Mouse (Mus musculus) forebrain, embryonic 16.5 days (tissue): Measurements from ENCODE around the gene Angptl1. TPM values are rescaled to one million over a fixed set of nuclear protein-coding genes. Genes with fewer than 3 reads are reported as not detected.
A peak's percentile ranks its signal among the peaks of the same experiment; 100 is the strongest.

Source experiments
- ATAC-seq: fragments of 200-750 bp; cut with Nextera tagmentation; 2 replicates; pipeline ENCODE4 v1.8.0; 2017; ENCODE audit warnings: mild to moderate bottlenecking, moderate library complexity
- H3K27ac ChIP-seq: fragments of 300-500 bp; sonication (generic); 2 replicates; pipeline ENCODE4 v1.5.1; 2014; ENCODE audit warnings: low read length, control low read depth
- H3K27me3 ChIP-seq: fragments of 300-500 bp; sonication (generic); replicated peaks from 2 replicates; pipeline ENCODE4 v1.6.1; 2014; ENCODE audit warnings: low read length; ENCODE audit not compliant: control insufficient read depth, insufficient read depth
- H3K36me3 ChIP-seq: fragments of 300-500 bp; sonication (generic); 2 replicates; pipeline ENCODE4 v1.6.1; 2014; ENCODE audit not compliant: control insufficient read depth, insufficient read depth
- H3K4me1 ChIP-seq: fragments of 300-500 bp; sonication (generic); replicated peaks from 2 replicates; pipeline ENCODE4 v1.6.1; 2014; ENCODE audit warnings: low read length; ENCODE audit not compliant: control insufficient read depth, insufficient read depth
- H3K4me2 ChIP-seq: fragments of 300-500 bp; sonication (generic); 2 replicates; pipeline ENCODE4 v1.6.1; 2014; ENCODE audit warnings: mild to moderate bottlenecking, low read length, control low read depth
- H3K4me3 ChIP-seq: fragments of 300-500 bp; sonication (generic); replicated peaks from 2 replicates; pipeline ENCODE4 v1.5.1; 2014; ENCODE audit warnings: mild to moderate bottlenecking, low read length, control low read depth
- H3K9ac ChIP-seq: fragments of 300-500 bp; sonication (generic); replicated peaks from 2 replicates; pipeline ENCODE4 v1.6.1; 2014; ENCODE audit warnings: low read depth, low read length, control low read depth
- H3K9me3 ChIP-seq: fragments of 300-500 bp; sonication (generic); 2 replicates; pipeline ENCODE4 v1.6.1; 2016; ENCODE audit warnings: low read length; ENCODE audit not compliant: control insufficient read depth
- WGBS: fragments of 180-500 bp; shearing (Covaris S2); extraction: QIAGEN DNeasy Blood & Tissue Kit; methylation state at CpG from one replicate; pipeline ENCODE4 v1.1.7; 2014; 5-methylcytosine and 5-hydroxymethylcytosine counted together
- polyA plus RNA-seq: library from polyadenylated mRNA; unstranded; fragments of >200 nt; fragmentation: Nextera tagmentation; extraction: Ambion mirVana; gene quantifications from 2 replicates; pipeline ENCODE4 v1.2.1, GENCODE M21; 2015

Angptl1 gene
- polyA plus RNA-seq, 1 experiment from 2014 or later: 1.5 TPM

- Histone ChIP-seq H3K9ac (no peak overlapping the region), H3K36me3 (peaks cover 7% of the 10 kb centered on the region; the same call in 1 of the 2 replicates), H3K27ac (no peak overlapping the region), H3K9me3 (no peaks in the 10 kb centered on the region), H3K4me3 (no peak overlapping the region), H3K4me1 (peaks cover 2% of the 10 kb centered on the region; the same call in 1 of the 2 replicates), H3K27me3 (no peaks in the 10 kb centered on the region), H3K4me2 (no peak overlapping the region)
- ATAC-seq: no peak
- 80% methylated on average over 6 of the region's 6 CpGs for WGBS
These were observed 63.3 kb downstream of the Angptl1 start for GRCm38 (mm10) chr1:156901689-156902088.

DNA sequence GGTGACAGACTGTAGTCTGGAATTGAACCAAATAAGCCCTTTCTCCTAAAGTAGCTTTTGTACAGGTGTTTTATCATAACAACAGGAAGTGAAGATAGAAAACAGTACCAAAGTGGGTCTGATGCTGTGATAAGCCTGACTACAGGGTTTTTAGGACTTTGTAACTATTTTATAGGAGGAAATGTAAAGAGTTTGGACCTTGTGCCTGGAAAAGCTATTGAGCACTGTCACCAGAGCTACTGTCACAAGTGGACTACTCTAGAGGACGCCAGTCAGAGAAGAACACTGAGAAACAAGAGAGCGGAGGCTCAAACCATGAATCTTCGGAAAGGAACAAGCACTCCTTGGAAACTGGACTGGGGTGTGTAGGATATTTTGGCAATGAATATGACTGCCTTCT is 65.5 kb downstream of the Angptl1 start:
- no peak overlapping the region for H3K27ac ChIP-seq
- no peaks in the 10 kb centered on the region for H3K27me3 ChIP-seq
- ATAC-seq: no peak
- no peaks in the 10 kb centered on the region for H3K9me3 ChIP-seq
- H3K4me2 ChIP-seq: no peak overlapping the region
- WGBS: 88% methylated on average over 3 of the region's 3 CpGs
- H3K36me3 ChIP-seq: peaks cover 7% of the 10 kb centered on the region
- no peak overlapping the region for H3K4me3 ChIP-seq
- no peak overlapping the region for H3K9ac ChIP-seq
- H3K4me1 ChIP-seq: no peaks in the 10 kb centered on the region

DNA sequence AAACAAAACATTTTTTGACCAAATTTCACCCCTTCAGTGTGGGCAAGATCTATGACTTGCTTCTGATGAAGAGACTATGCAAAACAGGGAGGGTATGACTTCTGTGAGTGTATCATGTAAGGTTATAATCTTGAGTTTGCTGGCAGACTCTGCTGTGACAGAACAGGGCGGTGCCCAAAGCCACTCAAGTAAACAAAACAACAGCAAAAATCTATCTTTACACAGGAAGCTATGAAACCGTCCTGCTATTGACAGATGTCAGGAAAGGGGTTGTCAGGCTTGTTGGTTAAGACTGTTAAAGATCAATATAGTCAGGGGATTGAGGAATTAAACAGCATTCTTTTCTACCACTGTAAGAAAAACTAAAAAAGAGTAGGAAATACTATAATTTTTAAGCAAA is 67.3 kb downstream of the Angptl1 start:
- Histone ChIP-seq H3K9ac (no peak overlapping the region), H3K4me2 (no peak overlapping the region), H3K9me3 (no peaks in the 10 kb centered on the region), H3K36me3 (no peaks in the 10 kb centered on the region; the same call in none of the 2 replicates), H3K27me3 (no peaks in the 10 kb centered on the region), H3K4me3 (no peak overlapping the region), H3K4me1 (no peaks in the 10 kb centered on the region), H3K27ac (no peak overlapping the region)
- ATAC-seq: no peak
- WGBS: 87% methylated on average over 2 of the region's 2 CpGs

GRCm38 (mm10) chr1:156909265-156909664 is 70.9 kb downstream of the Angptl1 start:
- Histone ChIP-seq H3K9me3 (no peaks in the 10 kb centered on the region), H3K9ac (no peak overlapping the region), H3K36me3 (no peaks in the 10 kb centered on the region; the same call in none of the 2 replicates), H3K4me3 (no peak overlapping the region), H3K27me3 (no peaks in the 10 kb centered on the region), H3K4me2 (no peak overlapping the region), H3K27ac (no peak overlapping the region), H3K4me1 (no peaks in the 10 kb centered on the region)
- ATAC-seq: no peak
- 95% methylated on average over 4 of the region's 4 CpGs for WGBS

DNA sequence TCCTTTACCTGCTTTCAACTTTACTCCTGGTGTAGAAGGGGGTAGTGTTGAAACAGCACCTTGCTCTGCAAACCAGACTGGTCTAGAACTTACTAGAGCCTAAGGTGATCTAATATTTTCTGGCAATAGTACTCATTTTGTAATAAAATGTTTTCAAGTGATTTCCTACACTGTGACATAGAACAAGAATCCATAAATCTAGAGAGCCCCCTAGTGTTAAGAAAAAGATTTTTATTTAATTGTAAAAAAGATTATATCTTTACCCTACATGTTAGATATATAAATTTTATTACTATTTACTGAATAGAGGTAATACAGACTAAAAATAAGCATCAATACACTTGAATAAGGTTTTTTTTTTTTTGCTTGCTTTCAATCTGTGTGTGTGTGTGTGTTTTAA is 71.5 kb downstream of the Angptl1 start:
- Histone ChIP-seq H3K27me3 (no peaks in the 10 kb centered on the region), H3K9ac (no peak overlapping the region), H3K4me1 (no peaks in the 10 kb centered on the region), H3K27ac (no peak overlapping the region), H3K4me2 (no peak overlapping the region), H3K9me3 (no peaks in the 10 kb centered on the region), H3K36me3 (no peaks in the 10 kb centered on the region; the same call in none of the 2 replicates), H3K4me3 (no peak overlapping the region)
- ATAC-seq: 0 out of 2 replicates have a peak, but pooled peaks have one; percentile 10

Other genes with a start within 250 kb of the Angptl1 start
- gene Tor3a, start 164.2 kb upstream of the Angptl1 start, polyA plus RNA-seq: 4.4 TPM in 2 replicates
- 27.2 and 27.6 TPM in 2 replicates for gene Fam20b, start 119.5 kb upstream of the Angptl1 start, polyA plus RNA-seq
- 132 and 135 TPM in 2 replicates for gene Ralgps2, start 101.1 kb downstream of the Angptl1 start, polyA plus RNA-seq